Mouse (Mus musculus) T-helper 17 cell (primary cell): ENCODE results near the gene Tnnc1.

ENCODE experiments used
- in situ Hi-C, 2 experiments: fragments of 300-600 bp; cut with MboI, MseI; formaldehyde crosslinking; loops; 1 replicate in 1 of 2; 2 replicates in 1 of 2; pipeline ENCODE4 v1.15.1; 2025; ENCODE audit warnings: high pct_unique_total_duplicates in 2 of 2

Tnnc1 gene

DNA sequence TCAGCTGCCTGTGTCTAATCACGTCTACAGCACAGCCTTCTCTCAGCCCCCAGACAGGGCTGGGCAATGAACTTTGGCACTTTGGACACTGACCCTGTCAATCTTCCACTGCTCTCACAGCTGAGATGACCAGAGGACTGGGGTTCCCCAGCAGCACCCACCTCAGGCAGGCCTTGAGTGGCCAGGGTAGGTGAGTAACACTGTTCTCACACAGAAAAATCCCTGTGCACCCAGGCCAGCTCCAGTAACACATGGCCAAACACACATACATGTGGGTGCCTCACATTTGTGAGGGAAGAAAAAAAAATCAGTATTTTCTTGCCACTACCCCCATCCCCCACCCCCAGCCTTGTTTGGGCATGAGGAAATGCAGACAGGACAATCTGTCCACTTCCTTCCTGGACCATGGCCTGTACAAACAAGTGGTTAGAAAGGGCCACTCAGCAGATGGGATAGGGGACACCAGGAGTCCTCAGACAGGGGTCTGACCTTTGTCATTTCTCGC lies 25.3 kb upstream of the Tnnc1 start:
- in situ Hi-C loops = no loop called here

DNA sequence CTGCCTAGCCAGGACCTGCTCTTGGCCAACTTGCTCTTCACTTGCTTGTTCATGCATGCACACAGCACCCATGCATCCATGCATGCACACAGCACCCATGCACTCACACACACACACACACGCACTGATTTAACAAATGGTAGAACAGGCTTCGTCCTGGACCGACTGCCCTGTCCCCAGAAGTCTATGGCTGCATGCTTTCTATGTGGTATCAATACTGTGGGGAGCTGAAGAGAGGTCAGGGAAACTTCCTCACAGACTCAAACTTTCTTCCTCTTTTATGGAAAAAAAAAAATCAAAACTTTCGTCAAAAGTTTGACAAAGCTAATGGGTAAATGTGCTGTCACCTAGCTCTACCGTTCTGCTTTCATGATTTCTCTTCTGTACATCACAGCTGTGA lies 24.6 kb upstream of the Tnnc1 start:
- in situ Hi-C loops = no loop called here

DNA sequence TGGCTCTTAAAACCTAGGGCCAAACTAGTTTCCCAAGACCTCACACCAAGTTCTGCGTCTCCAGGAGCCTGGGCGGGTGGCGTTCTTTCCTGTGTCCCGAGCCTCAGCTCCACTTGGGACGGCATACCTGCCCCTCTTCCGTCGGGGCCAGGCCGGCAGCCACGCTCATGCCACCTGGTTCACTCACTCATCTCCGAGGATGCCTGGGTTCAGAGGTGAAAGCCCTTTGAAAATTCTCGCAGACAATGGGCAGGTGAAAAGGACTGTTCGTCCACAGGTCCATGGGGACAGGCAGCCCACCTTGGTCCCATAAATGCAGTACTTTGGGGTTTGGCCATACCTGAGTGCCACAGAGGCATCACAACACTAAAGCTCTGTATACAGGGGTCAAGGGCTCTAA lies 23.9 kb upstream of the Tnnc1 start:
- in situ Hi-C loops = no loop called here

DNA sequence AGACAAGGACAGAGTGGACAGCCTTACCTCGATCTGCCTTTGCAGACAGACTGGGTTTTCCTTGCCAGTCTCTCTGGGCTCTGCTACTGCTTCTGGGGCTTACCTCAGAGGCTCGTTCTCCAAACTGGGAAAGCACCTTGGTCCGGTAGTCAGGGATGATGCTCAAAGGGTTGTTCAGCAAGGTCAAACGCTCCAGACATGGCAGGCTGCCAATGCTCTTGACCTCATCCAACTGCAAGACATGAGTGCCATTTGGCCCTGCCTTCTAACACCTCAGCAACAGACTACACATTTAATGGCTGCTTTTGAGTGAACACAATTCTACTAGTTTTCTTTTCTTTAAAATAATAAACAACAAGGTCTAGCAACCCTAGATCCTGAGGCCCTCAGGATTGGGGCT lies 21.5 kb upstream of the Tnnc1 start:
- in situ Hi-C loops = no loop called here

DNA sequence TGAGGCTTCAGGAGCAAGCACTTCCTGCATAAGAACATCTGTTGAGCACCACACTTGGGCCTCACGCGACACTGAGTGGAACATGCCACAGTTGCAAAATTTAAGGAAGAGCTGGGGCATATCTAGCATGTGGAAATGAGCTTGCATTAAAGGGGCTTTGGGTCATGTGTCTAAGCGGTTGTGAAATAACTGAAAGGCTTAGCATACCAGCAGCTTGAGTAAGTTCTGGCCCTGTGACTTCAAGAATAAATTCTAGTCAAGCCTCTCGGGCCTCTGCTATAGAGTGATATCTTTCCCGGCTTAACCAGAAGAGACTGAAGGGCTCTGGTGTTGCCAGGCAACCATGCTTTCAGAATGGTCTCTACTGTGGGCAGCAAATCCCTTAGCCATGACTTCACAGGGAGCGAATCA lies 19.3 kb upstream of the Tnnc1 start:
- in situ Hi-C loops = no loop called here

DNA sequence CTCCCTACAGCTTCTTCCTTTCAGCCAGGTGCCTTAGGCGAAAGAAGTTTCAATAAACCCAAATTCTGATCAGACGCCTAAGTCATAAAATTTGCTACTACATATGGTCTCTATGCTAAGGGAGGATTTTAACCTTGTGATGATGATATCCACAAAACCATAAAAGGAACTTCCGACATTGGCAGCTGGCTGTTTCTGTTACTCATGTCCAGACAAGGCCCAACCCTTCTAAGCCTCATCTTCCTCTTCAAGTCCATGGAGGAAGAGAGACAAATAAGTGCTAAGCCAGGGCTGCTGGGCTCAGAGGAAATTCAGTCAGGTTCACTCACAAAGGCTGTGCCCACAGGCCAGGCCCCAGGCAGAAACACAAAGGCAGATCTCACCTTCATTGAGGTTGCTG lies 18.8 kb upstream of the Tnnc1 start:
- in situ Hi-C loops = no loop called here

DNA sequence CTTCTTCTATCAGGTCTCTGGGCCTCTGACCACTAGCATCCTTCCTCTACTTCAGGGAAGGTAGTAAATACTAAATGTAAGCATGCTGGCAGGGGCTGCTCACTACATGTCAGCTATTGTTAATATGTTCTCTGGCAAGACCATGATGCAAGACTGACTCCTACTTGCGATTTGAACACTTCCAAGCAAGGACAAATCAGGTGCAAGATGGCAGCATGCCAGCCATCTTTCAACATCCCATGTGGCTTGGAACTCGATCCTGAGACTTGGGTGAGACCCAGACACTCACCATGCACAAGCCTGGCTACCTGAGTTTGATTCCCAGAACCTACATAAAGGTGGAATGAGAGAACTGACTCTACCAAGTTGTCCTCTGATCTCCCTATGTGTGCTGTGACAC lies 16.2 kb upstream of the Tnnc1 start:
- in situ Hi-C loops = no loop called here

DNA sequence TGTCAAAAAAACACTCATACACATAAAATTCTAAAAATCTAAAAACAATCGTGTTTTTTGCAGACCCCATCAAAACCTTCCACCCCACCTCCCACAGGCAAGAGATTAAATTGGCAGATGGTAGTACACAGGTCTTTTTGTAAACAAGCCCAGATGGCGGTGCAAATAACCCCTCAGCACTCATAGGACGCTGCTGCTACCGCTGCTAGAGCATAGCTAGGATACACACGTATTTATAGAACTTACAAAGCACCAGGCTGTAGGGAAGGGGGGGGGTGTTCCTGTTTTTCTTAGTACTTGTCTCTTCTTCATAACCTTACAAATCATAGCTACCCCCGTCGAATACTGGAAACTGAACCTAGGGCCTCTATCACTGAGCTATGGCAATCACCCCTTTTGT lies 14.3 kb upstream of the Tnnc1 start:
- in situ Hi-C loops = no loop called here

DNA sequence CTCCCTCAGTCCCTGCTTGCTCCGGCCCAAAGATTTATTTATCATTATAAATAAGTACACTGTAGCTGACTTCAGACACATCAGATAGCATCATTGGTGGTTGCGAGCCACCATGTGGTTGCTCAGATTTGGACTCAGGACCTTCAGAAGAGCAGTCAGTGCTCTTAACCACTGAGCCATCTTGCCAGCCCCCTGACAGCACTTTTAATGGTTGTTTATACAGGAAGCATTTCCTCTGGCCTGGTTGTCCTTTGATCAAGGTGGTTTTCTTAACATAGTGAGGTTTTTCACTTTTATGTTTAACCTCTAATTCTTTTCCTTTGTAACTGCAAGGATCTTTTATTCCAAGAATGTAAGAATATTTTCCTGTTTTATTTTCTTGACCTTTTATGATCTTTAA lies 13.7 kb upstream of the Tnnc1 start:
- in situ Hi-C loops = no loop called here

DNA sequence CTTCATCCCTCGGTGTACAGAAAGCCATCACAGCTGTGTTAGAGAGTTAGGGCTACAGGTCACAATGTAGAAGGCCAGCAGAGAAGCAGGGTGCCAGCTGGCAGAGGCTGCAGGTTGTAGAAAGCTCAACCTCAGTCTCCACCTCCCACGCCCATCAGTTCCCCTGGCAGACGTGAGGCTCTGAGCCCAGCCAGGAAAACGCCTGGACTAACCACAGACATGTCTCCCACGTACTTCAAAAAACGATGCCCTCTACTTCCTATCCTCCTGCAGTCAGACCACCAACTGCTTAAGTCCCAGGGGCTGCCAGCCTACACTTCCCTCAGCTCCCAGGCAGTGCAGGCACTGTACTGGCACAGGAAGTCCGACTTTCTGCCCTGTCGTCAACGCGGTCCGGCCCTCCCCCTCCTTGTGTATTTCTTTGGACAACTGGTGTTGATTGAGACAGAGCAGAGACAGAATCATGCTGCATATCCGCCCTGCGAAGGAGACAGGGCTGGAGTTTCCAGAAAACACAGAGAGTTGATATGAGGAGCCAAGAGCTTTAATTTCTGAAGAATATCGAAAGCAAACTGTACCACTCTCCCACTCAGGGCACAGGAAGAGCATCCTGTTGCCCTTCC lies 13.1 kb upstream of the Tnnc1 start:
- in situ Hi-C loops = loop anchor here in 1 of 2 experiments (5.0 kb wide), 1 partner anchor 103 kb away; no protein-coding TSS in a partner anchor

DNA sequence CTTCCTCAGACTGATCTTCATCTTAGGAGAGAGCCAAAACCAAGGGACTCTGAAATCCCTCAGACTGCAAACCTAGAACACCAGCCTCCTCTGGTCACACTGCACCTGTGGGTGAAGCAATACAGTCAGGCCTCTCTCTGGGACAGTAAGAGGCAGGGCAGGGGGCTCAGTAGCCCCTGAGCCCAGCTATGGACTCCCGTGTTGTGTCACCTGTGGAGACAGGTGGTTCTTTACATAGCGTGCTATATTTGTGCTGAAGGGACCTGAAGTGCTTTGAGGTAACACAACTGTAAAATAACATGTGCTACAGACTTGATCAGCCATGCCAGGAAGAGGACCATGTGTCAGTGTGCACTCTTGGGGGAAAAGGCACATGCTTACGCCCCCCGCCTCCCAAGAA lies 12.6 kb upstream of the Tnnc1 start:
- in situ Hi-C loops = loop anchor here in 1 of 2 experiments (5.0 kb wide), 1 partner anchor 103 kb away; no protein-coding TSS in a partner anchor

DNA sequence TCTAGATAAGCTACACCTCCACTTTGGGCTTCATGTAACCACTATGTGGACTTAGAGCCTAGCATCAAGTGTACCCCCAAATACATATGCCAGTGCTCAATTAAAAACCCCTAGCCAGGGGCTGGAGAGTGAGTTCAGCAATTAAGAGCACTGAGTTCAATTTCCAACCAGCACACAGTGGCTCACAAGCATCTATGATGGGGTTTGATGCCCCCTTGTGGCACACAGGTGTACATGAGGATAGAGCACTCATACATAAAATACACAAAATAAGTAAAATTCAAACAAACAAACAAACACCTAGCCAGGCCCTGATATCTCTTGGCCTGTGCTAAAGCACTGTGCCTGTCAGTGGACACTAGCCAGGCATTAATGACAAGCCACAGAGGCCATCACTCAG lies 12.1 kb upstream of the Tnnc1 start:
- in situ Hi-C loops = loop anchor here in 1 of 2 experiments (5.0 kb wide), 1 partner anchor 104 kb away; no protein-coding TSS in a partner anchor

DNA sequence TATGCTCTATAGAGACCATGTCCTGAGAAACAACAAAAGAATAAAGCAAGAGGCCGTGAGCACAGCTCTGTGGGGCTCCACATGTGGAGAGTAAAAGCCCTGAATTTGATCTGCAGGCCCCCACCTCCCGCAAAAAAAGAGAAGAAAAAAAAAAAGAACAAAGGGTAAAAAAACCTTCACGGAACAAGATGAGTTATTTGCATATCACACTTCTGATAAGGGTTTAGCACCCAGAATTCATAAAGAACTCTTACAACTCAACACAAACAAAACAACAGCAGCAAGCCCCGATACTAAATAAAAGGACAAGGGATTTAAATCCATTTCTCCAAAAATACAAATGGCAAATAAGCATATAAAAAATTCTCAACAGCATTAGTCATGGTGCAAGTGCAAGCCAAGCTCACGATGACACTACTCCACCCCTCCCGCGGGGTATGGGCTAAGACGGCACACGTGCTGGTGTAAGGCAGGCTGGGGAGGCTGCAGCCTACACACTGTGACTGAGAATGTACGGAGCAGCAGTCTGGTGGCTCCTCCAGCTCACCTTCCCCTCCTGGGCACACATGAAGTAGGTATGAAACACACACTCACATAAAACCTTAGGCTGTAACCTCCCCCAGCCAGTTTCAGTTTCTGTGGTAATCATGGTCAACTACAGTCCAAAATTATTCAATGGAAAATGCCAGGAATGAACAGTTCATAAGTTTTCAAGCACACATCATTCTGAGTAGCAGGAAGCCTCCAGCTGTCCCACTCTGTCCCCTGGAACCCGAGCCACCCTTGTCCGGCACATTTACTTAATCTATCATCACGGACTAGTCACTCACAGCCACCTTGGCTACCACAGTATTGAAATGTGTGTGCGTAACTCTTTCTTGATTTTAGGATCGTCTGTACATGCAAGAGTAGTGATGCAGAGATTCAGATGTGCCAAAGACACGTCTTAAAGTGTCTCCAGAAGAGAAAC lies 10.3 kb upstream of the Tnnc1 start:
- in situ Hi-C loops = loop anchor here in 1 of 2 experiments (5.0 kb wide), 1 partner anchor 106 kb away; no protein-coding TSS in a partner anchor

DNA sequence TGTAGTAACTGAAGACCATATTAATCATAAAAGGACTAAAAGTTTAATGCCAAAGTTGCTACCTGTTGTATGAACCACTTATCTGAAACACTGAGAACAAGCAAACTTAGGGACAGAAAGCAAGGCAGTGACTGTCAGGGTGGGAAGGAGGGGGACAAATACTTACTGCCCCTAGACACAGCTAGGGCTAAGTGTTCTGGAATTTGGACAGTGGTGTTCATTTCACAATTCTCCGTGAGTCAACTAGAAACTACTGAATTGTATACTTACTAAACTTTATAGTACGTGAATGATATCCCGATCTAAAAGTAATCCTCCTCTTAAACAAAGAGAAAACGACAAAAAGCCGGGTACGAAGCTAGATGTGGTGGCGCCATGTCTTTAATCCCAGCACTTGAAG lies 8.5 kb upstream of the Tnnc1 start:
- in situ Hi-C loops = loop anchor here in 1 of 2 experiments (5.0 kb wide), 1 partner anchor 107 kb away; no protein-coding TSS in a partner anchor

DNA sequence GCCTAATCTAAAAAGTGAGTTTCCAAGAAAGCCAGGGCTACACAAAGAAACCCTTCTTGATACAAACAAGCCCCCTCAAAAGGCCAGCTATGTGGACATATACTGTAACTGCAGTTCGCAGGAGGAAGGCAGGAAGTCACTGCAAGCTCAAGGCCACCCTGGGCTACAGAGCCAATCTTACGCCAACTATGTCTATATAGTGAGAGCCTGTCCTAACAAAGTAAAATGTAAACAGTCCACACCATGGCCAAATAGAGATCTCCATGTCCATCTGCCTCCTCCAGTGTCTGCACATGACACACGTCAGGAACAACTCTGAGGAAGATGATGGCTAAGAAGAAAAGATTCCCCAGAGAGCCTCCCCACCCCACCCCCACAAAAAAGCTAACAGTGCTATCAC lies 8.1 kb upstream of the Tnnc1 start:
- in situ Hi-C loops = loop anchor here (10.0 to 25.0 kb wide), 3 partner anchors 575 to 1735 kb away; partner anchors contain the start of gene Prkcd (in 1 of the 2)

DNA sequence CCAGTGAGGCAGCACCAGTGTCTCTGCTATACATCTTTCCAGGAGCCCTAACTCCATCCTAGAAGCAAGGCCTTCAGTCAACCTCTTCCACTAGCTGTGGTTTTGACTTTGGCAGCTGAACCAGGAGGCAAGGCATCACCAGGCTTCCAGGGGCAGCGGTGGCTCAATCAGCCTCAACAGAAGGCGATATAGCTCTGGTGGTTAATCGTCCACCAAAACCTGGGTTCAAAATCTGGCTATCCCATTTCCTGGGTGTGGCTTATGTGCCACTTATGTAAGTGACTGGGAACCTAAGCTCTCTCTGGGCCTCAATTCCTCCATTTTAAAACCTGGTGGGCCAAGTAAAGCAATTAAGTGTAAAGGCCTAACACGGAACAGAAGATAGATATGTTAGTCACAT lies 3.3 kb upstream of the Tnnc1 start:
- in situ Hi-C loops = loop anchor here (10.0 to 25.0 kb wide), 3 partner anchors 580 to 1730 kb away; partner anchors contain the start of gene Prkcd (in 1 of the 2)

DNA sequence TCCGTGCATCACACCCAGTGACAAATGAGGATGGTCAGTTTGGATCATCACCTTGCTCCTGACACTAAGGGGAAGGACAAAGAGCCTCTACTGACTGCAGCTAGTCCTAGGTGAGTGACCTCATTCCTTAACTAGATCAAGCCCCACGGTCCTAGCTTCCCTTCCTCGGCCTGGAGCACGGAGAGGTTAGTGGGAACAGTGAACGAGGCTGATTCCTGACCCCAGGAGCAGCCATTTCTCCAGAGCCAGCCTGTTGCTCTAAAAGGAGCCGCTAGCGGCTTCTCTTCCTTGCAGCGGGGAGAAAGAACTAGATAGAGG lies 2.9 kb upstream of the Tnnc1 start:
- in situ Hi-C loops = loop anchor here (10.0 to 25.0 kb wide), 3 partner anchors 580 to 1730 kb away; partner anchors contain the start of gene Prkcd (in 1 of the 2)

DNA sequence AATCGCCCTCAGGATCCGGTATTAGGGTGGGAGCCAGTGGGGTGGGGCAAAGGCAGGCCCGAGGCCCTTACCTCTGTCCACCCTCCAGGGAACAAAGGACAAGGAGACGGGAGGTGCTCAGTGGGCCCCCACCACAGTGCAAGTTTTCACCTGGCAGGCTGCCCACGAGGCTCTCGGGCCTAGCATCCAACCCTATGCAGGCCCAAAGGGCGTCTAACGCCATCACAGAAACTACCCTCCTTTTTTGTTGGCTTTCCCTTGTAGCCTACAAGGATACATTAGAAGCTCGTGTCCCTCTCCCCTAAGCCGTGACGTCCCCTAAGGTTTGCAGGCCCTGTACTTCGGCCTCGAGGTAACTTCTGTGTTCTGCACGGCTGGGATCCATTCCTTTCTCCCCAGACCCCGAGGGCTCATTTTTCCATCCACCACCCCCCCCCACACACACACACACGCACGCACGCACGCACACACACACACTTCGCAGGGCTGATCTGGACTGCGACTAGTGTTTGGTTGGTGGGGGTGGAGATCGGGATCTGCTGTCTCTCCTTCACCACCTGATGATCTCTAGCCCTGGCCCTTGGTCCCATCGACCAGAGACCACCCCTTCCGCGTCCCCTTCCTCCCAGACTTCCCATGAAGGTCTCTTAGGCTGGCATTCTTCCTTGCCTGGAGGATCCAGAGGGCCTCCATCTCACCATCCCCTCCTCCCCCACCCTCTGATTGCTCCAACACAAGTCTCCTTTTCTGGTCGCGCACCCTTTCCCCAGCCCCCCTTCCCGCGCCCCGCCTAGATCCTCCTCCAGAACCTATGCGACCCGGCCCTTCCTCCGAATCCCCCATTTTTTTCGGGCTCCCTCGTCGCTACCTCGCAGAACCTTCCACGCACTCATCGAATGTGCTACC lies 2.3 kb upstream of the Tnnc1 start:
- in situ Hi-C loops = loop anchor here (10.0 to 25.0 kb wide), 3 partner anchors 581 to 1729 kb away; partner anchors contain the start of gene Prkcd (in 1 of the 2)

DNA sequence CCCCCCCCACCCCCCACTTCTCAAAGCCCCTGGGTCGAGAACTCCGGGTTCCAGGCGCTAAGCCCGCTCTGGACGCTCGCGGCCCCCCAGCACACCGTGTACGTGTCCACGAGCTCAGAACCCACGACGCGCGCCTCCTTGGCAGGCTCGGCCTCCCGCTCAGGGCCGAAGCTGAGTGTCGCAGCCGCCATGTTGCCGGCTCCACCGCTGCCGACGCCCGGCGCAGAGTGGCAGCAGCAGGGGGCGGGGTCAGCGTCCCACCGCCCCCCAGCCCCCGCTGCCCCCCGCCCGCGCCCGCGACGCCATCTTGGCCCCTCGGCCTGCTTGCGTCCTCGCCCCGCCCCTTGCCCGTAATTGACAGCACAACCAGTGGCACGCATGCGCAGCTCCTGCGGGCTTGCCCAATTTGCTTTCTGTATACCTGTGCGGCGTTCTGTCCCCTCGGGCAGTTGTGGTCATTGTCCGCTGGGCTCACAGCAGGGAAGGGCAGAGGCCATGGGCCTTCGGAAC lies 1.6 kb upstream of the Tnnc1 start:
- in situ Hi-C loops = loop anchor here (10.0 to 25.0 kb wide), 3 partner anchors 582 to 1728 kb away; partner anchors contain the start of gene Prkcd (in 1 of the 2)

DNA sequence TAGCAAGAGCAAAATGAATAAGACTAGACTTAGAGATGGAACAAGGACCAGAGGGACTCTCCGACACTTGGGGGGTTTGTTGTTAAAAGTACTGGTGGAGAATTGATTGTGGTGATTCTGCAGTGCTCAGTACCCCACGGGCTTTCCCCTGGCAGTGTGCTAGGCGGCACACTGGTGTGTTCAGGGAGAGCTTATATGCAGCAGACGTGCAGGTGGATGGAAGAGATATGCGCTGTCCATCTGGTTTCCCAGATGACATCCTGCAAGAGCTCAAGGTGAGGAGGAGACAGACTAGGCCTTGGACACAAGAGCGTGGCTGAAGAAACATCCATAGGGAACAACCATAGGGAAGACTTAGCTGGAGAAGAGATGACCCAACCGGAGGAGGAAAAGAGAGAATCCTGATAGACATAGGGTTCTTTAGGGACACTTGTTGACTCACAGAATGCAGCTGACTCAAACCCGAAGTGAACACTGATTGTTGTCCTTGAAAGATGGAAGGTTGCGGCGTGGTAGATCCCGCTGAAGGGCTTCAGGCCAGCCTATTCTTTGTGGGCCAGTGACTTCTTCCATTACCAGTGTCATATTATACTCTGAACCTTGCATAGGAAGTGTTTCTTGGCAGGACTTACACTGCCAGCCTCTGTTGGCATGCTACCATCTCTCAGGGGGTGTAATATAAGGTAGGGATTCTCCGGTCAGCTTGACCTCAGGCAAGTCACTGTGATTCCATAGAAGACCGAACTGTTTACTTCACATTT lies 862 bp upstream of the Tnnc1 start:
- in situ Hi-C loops = loop anchor here (10.0 to 25.0 kb wide), 3 partner anchors 582 to 1728 kb away; partner anchors contain the start of gene Prkcd (in 1 of the 2)
